In the genomic region with DNA sequence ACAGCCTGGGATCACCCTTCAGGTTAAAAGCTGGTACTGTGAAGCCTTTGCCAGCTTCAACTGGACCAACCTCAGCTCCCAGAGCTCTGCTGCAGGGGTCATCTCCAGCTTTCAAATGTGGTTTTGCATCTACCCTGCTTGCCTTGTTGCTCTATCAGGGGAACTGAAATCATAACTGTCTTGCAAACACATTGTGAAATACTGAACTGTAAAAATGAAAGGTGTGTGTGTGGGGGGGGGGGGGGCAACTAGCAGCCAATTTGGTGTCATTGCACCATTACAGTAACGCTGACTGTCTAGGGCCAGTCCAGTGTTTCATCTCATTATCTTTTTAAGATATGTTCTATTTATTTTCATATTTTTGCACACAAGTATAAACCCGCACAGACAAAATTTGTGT, we compare ENCODE assay signal across 29 mouse cellular contexts.
"Had no signal": no experiment of that assay in that cellular context is flagged by ENCODE, and none has a peak within 500 bp of the region (broad histone marks: within the 10 kb centered on the region; RNA-seq: fewer than 3 reads in every experiment).

No protein-coding gene starts in this region.

- H3K36me3 ChIP-seq: embryonic facial prominence, embryonic 10.5 days; embryonic facial prominence, embryonic 12.5 days; embryonic facial prominence, embryonic 13.5 days; embryonic facial prominence, embryonic 15.5 days; forebrain, embryonic 10.5 days; forebrain, embryonic 12.5 days; forebrain, embryonic 15.5 days had no signal

- ATAC-seq: forebrain, embryonic 13.5 days; forebrain, embryonic 14.5 days; forebrain, embryonic 15.5 days; forebrain, embryonic 16.5 days; forebrain, postnatal 0 days had no signal

- H3K4me1 ChIP-seq: embryonic facial prominence, embryonic 10.5 days; embryonic facial prominence, embryonic 12.5 days; embryonic facial prominence, embryonic 13.5 days; embryonic facial prominence, embryonic 15.5 days; forebrain, embryonic 10.5 days; forebrain, embryonic 12.5 days; forebrain, embryonic 13.5 days; forebrain, embryonic 15.5 days had no signal

- H3K4me3 ChIP-seq: embryonic facial prominence, embryonic 10.5 days; embryonic facial prominence, embryonic 12.5 days; embryonic facial prominence, embryonic 13.5 days; embryonic facial prominence, embryonic 15.5 days; erythroblast, embryonic 14.5 days; forebrain, embryonic 10.5 days; forebrain, embryonic 12.5 days; forebrain, embryonic 13.5 days; forebrain, embryonic 15.5 days; gastrocnemius, adult 2 months; heart, adult 2 months had no signal

- DNase-seq: cerebellum, adult 2 months; cerebellum, adult 8-10 months; cerebellum, adult 9-10 months; cerebellum, adult 9-11 months; cerebellum, postnatal 10 days; cerebellum, postnatal 14 days; cerebellum, postnatal 25 days; cerebellum, postnatal 36 days; embryo, embryonic 11 days; forebrain, postnatal 0 days; gastrocnemius, adult 2 months; gastrocnemius, postnatal 10 days; gastrocnemius, postnatal 14 days; gastrocnemius, postnatal 25 days; gastrocnemius, postnatal 36 days; heart, adult 11 months; heart, adult 18-20 months; heart, adult 2 months had no signal

- H3K27me3 ChIP-seq: embryonic facial prominence, embryonic 12.5 days; embryonic facial prominence, embryonic 13.5 days; embryonic facial prominence, embryonic 15.5 days; forebrain, embryonic 12.5 days; forebrain, embryonic 13.5 days; forebrain, embryonic 15.5 days had no signal

- H3K27ac ChIP-seq: embryonic facial prominence, embryonic 10.5 days; embryonic facial prominence, embryonic 12.5 days; embryonic facial prominence, embryonic 13.5 days; embryonic facial prominence, embryonic 15.5 days; forebrain, embryonic 10.5 days; forebrain, embryonic 12.5 days; forebrain, embryonic 13.5 days; forebrain, embryonic 15.5 days; gastrocnemius, adult 2 months; heart, adult 2 months had no signal
